Mouse (Mus musculus) adrenal gland (tissue): ENCODE data around the gene Ap5b1.

Experiments used
- intact Hi-C: fragments of 180-260 bp; cut with DNase I; formaldehyde crosslinking; loops from one replicate; pipeline ENCODE4 v1.15.1; 2025
- long read RNA-seq, 2 experiments: library from polyadenylated mRNA; unstranded; transcript quantifications; one replicate each; pipeline ENCODE4 v2.0.0; 2020; ENCODE audit warnings: borderline replicate concordance in 1 of 2; ENCODE audit not compliant: insufficient replicate concordance in 1 of 2

Ap5b1 gene
- long read RNA-seq, experiment 1, partial matches to known transcripts: 0 of 1 reads
- long read RNA-seq, experiment 1, other reads (novel, unspliced or antisense): 0 of 1 reads
- long read RNA-seq, experiment 2, partial matches to known transcripts: 0 of 1 reads
- long read RNA-seq, experiment 2, other reads (novel, unspliced or antisense): 1 of 1 reads

- intact Hi-C loops: loop anchor here (1.0 kb wide), 1 partner anchor 39 kb away; no protein-coding TSS in a partner anchor
Measured at GRCm38 (mm10) chr19:5567534-5568469, at the start of gene Ap5b1. Gene Ap5b1, plus strand, starts transcription at chr19:5568025.

GRCm38 (mm10) chr19:5518721-5519120 is 49.1 kb upstream of the Ap5b1 start:
- intact Hi-C loops: no loop called here

- intact Hi-C loops: loop anchor here (10.0 kb wide), 1 partner anchor 260 kb away; no protein-coding TSS in a partner anchor
Measured at GRCm38 (mm10) chr19:5525204-5525603, 42.6 kb upstream of the Ap5b1 start.

- intact Hi-C loops: loop anchor here (1.0 to 10.0 kb wide), 2 partner anchors 39 to 255 kb away; partner anchors contain the start of gene Ap5b1
Measured at GRCm38 (mm10) chr19:5529325-5530137, 38.3 kb upstream of the Ap5b1 start.

GRCm38 (mm10) chr19:5530138-5530524 is 37.7 kb upstream of the Ap5b1 start:
- intact Hi-C loops: no loop called here

GRCm38 (mm10) chr19:5532520-5532919 is 35.3 kb upstream of the Ap5b1 start:
- intact Hi-C loops: no loop called here

- intact Hi-C loops: no loop called here
Measured at GRCm38 (mm10) chr19:5538786-5539185, 29.0 kb upstream of the Ap5b1 start.

GRCm38 (mm10) chr19:5543362-5543761 is 24.5 kb upstream of the Ap5b1 start:
- intact Hi-C loops: no loop called here

GRCm38 (mm10) chr19:5544031-5544430 is 23.8 kb upstream of the Ap5b1 start:
- intact Hi-C loops: no loop called here

GRCm38 (mm10) chr19:5547471-5548056 is 20.3 kb upstream of the Ap5b1 start:
- intact Hi-C loops: no loop called here

- intact Hi-C loops: no loop called here
Measured at GRCm38 (mm10) chr19:5553802-5554201, 14.0 kb upstream of the Ap5b1 start.

GRCm38 (mm10) chr19:5554212-5554611 is 13.6 kb upstream of the Ap5b1 start:
- intact Hi-C loops: no loop called here

GRCm38 (mm10) chr19:5558169-5558568 is 9.7 kb upstream of the Ap5b1 start:
- intact Hi-C loops: no loop called here

GRCm38 (mm10) chr19:5558770-5559169 is 9.1 kb upstream of the Ap5b1 start:
- intact Hi-C loops: no loop called here

- intact Hi-C loops: no loop called here
Measured at GRCm38 (mm10) chr19:5559229-5559628, 8.6 kb upstream of the Ap5b1 start.

- intact Hi-C loops: no loop called here
Measured at GRCm38 (mm10) chr19:5559631-5560456, 8.0 kb upstream of the Ap5b1 start.

GRCm38 (mm10) chr19:5560457-5561041 is 7.3 kb upstream of the Ap5b1 start, which contains the start of gene Ovol1:
Gene Ovol1, minus strand, starts transcription at chr19:5560646.
- intact Hi-C loops: no loop called here

GRCm38 (mm10) chr19:5561252-5561790 is 6.5 kb upstream of the Ap5b1 start:
- intact Hi-C loops: no loop called here

GRCm38 (mm10) chr19:5561886-5562285 is 5.9 kb upstream of the Ap5b1 start:
- intact Hi-C loops: no loop called here
